Mouse (Mus musculus): ENCODE results near the gene Ptpdc1.

Ptpdc1 gene

DNA sequence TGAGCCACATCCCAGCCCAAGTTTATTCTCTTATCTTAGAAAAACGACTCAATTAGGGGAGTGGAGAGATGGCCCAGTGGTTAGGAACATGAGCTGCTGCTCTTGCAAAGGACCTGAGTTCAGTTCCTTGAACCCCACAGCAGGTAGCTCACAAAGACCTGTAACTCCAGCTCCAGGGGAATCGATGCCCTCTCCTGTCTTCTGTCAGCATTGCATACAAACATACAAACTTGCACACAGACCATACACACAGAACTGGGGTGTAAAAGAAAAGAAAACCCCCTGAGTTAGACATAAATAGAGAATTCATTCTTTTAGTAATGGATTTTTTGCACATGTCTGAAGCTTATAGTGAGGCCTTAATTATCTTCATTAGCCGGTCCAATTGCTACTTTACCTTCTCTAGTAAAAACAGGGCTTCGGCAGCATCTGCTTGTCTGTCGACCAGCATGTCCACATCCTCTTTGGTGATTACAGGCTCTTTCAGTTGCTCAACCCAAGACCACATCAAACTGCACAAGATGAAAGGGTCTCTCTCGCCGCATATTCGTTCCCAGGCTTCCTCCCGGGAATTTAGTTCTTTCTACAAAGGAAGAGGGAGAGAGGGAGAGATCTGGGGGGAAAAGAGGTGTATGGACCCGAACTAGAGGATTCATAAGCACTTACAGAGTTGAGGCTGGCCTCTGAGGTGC, 42.6 kb downstream of the Ptpdc1 start:
- no peak for DNase-seq

DNA sequence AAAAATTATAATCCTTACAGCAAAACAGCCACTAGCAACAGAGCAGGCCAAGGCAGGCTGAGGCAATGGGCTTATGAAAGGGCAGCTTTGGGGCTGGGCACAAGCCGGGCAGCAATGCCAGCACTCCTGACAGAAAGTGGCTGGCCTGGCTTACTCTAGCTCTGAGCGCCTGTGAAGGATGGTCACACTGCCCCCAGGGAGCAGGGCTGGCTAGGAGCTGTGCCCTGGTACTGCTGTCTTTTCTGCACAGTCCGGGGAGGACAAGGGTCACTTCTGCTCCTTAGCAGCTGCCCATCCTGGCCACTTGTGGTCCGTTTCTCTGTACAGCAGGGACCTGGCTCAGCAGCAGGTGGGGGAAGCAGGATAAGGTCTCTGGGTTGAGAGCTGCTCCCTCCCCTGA, 46.8 kb downstream of the Ptpdc1 start:
- DNase-seq: peak; percentile 82

DNA sequence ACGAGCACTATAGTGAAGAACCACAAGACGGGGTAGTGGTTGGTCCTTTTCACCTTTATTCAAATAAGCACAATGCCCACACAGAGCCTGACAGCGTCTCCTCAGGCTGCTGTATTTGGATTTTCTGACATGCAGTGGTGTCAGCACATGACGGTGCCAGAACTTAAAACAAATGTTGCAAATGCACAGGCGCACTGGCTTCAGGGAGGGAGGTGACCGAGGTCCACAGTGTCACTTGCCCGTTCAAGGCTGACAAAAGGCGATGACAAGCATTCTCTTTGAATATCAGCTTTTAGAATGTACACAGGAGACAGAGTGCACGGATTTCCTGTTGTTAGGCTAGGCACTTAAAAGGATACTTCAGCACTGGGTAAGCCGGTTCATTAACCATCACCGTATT, 47.6 kb downstream of the Ptpdc1 start:
- no peak for DNase-seq

DNA sequence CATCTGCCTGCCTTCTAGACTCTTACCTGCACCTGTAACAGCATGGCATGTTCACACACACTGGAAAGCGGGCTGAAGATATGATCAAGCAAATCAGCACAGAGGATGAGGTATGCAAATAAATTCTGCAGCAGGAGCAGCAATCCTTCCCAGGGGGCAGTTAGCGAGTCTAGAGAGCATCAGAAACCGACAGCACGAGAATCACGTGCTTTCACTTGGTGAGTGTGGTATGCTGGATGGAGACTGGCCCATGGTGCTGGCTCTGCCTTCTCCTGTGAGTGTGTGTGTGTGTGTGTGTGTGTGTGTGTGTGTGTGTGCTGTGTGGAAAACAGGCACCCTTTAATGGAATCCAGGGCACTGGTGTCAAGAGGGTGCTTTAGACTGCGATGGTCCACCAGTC, 48.5 kb downstream of the Ptpdc1 start:
- DNase-seq: no peak

DNA sequence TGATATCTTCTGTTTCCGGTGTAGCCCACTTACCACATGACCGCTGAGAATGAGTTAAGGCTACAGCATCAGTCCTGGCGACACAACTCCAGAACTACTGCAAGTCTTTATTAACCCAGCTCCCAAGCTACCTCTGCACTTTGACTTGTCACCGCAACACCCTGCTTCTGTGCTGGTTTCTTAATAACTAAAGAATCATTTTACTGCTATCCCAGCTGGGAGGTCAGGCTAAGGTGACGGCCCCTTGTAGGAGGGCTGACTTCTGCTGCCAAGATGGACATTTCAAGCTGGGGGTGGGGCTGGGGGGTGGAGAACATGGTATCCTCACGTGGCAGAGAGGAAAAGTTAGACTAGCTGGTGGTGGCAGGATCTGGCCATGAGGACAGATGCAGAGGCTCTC, 50.7 kb downstream of the Ptpdc1 start:
- DNase-seq: peak; percentile 91

DNA sequence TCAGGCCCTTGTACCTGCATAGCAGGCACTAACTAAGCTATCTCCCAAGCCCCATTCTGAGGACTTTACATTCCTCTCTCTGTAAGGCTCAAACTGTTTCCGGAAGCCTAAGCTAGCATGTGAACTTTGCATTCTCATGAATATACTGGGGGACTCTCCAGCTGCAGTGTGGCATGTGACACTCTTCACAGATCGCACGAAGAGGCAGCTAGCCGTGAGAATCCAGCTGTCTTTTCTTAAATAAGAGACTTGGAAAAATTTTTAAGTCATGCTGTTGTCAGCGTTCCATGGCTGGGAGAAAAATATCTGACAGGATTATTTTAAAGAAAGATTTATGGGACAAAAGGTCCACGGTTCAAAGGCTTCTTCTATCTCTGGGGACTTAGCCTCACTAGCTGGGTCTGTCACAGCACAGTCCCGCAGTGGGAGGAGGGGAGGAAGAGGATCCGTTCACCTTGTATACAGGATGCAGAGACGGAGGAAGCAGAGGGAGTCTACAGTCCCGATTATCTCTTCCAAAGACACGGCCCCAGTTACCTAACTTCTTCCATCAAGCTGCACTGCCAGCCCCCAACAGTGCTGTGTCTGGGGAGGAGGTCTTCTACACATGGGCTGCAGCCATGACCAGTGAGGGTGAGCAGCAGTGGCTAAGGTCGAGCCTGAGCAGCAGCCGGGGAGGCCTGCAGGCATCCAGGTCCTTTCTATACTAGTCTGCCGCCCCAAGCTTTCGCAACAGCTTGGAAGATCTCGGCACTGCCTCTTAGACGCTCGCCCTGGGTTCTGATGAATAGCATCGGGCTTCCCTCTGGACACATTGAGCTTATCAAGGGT, 51.7 kb downstream of the Ptpdc1 start:
- peak; percentile 47 for DNase-seq

DNA sequence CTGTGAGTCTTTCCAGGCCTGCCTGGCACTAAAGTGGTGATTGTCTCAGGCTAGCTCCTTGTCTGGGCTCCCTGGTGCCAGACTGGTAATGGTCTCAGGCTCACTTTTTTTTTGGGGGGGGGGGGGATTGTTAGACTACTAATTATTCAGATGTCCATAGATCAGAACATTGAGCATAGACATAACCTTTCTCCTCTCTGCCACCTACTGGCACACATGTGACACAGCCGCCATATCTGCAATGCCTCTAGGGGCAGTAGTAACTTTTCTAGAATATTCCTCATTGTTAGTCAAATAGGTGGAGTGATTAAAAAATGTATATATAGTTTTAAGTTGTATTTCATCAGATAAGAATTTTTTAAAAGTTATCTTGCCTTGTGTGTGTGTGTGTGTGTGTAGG, 53.3 kb downstream of the Ptpdc1 start:
- DNase-seq: peak; percentile 78

DNA sequence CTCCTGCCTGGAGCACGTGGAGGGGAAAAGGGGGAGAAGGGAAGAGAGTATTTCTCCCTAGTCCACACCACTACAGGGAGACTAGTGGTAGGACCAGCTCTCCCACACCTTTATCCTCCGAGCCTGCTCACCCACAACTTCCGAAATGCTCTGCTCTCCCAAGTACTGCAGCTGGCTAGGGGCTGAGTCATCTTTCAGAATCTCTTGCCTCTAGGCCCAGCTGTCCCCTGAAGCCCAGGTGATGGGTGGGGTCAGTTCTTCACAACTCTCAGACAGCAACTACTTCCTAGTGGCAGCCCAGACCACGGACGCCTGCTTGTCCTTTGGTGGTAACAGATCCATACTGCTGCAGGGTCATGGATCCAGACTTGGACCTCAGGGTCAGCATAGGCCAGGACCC, 54.2 kb downstream of the Ptpdc1 start:
- no peak for DNase-seq

DNA sequence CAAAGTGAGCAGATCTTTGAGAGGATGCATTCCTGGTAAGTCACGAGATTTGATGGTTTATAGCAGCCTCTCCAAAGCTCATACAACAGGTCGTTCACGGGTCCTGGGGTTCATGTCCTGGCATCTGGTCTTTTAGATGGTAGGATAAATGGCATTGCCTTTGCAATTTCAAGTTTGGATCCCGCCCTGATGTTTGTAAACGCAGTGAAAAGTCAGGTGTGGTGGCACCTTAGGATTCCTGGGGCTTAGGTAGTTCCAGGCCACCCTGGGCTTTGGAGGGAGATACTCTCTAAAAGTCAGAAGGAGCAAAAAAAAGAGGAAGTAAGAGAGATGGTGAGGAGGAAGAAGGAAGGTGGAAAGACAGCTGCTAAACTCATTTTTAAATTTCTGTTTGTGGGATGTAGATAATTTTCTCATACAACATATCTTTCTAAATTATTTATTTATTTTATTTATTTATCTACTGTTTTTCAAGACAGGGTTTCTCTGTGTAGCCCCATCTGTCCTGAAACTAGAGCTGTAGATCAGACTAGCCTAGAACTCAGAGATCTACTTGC, 55.8 kb downstream of the Ptpdc1 start:
- no peak for DNase-seq

DNA sequence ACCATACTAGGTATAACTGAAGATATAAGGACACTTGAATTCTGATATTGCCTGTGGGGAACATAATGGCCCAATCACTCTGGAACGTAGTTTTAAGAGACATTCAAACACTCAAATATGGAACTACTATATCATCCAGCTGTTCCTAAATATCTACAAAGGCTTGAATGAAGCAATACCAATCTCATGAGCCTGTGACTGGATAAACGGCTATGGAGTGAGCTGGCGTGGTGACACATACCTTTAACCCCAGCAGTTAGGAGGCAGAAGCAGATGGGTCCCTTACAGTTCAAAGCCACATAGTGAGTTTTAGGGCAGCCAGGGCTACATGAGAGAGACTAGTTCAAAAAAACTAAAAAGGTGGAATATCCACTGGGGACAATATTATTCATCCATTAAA, 57.8 kb downstream of the Ptpdc1 start:
- DNase-seq: no peak

DNA sequence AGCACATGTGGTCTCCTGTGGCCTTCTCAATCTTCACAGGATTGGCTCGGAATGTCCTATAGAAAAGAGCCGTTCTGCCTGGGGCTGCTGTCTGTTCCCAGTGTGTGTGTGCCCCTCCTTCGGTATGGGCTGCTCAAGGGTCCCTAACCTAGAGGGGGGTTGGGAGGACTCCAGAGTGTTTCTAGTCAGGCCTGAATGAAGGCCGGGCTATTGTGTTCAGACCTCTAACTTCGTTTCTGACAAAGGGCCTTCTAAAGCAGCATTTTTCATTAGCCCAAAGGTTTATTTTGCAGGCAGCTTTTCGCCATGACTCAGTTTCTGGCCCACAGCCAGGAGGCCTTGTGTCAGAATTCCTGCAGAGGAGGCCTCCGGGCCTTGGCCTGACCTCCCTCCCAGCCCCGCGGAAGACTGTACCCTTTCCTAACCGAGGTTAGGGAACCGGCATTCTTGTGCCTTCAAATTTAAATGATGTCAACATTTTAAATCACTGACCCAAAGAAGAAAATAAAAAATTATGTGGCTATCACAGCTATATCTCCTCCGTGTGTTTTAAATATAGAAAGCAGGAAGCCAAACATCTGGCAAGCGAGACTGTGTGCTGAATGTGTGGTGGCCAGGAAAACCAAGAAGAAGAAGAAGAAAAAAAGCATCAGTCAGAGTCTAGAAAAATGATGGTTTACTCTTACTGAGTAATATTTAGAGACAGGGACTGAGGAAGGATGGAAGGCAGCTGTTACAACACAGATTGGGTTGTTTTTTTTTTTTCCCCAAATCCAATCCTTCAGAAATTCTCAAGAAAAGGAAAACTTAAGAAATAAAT, 59.1 kb downstream of the Ptpdc1 start:
- DNase-seq: peak; percentile 94

DNA sequence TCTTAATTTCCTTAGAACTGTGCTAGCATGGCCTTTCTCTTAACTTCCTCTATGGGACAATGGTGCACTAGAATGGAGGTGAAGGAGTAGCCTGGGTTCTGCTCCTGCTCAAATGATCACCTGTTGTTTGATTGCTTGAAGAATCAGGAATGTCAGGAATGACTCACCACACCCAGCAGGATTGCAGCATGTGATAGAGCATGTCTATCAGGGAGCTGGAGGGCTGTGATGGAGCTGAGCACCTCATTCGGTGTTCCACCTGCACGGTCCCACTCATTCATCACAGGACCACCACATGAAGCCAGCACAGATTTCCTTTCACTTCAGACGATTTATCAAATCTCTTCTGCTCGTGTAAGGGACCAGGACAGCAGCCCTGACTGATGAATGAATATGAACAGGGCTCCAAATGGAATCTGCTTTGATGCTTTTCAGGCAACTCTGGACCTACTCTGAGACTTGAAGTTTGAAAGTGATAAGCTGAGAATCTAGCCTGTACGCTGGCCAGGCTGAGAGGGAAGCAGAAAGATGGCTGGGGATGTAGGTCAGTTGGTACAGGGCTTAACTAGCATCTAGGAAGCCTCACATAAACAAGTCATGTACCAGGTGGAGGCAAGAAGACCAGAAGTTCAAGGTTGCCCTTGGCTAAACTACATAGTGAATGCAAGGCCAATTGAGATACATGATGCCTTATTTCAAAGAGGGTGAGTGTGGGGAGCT, 60.4 kb downstream of the Ptpdc1 start:
- no peak for DNase-seq

DNA sequence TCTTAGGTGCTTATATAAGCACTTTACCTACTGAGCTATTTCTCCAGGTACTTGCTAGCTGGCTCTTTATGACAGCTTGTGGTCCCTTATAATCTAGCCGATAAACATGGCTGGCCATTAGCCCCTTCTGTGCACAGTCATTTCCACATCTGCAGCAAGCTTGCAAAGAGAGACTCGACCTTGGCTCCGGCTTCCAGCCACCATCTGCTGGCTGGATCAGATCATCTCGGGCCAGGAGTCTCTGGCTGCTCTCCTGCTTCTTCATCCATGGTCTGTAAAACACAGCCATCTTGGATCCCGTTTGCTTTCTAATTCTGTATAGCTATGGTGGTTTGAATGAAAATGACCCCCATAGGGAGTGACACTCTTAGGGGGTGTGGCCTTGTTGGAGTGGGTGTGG, 63.1 kb downstream of the Ptpdc1 start:
- no peak for DNase-seq

DNA sequence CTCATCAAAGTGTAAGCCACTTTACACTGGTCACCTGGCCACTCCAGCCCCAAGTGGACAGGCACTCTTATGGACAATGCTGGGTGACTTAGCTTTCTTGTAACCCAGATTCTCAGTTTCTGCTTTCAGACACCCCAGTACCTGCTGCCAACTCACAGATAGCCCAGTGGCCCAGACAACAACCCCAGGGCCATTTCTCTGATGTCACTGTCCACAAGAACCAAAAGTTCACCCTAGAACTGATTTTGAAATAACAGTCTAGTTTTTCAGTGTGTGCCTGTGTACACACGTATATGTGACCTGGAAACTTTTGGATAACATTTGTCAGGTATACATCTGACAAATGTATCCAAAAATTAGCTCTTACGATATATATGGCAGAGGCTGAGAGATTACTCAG, 64.0 kb downstream of the Ptpdc1 start:
- no peak for DNase-seq

DNA sequence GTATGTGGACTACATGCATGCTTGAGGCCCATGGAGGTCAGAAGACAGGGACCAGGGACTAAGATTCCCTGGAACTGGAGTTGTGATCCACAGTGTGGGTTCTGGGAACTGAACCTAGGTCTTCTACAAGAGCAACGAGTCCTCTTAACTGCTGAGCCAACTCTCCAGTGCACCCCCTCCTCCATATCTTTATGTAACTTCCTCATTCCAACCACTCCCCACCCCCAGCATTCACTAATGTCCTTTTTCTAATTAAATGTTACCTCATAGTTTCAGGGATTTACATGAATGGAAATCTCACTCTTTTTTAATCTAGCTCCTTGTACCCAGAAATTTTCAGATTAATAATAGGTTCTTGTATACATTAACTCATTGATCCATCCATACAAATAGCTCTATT, 69.5 kb downstream of the Ptpdc1 start:
- no peak for DNase-seq

DNA sequence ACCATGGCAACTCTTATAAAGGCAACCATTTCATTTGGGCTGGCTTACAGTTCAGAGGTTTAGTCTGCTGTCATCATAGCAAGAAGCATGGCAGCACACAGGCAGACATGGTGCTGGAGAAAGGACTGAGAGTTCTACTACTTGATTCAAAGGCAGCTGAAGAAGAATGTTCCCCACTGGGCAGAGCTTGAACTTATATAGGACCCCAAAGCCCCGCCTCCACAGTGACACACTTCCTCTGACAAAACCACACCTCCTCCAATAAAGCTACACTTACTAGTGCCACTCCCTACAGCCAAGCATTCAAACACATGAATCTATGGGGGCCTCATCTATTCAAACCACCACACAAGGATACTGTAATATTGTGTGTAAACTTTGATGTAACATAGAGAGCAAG, 70.9 kb downstream of the Ptpdc1 start:
- DNase-seq: no peak

DNA sequence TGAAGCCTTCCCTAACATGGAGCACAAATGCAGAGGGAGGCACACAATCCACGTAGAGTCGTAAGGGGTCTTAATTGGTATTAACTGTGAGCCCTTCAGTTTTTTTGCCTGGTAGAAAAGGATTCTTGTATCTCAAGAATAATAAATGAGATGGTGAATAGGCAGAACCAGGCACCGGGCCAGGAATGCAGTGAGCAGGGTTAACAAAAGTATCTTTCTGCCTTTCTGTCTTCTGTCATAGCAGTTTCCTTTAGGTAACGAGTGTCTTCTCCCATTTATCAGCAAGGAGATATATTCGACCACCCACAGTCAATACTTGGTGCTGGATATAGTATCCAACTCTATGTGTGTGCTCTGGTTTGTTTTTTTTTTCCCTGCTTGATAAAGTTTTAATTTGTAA, 72.0 kb downstream of the Ptpdc1 start:
- DNase-seq: no peak

DNA sequence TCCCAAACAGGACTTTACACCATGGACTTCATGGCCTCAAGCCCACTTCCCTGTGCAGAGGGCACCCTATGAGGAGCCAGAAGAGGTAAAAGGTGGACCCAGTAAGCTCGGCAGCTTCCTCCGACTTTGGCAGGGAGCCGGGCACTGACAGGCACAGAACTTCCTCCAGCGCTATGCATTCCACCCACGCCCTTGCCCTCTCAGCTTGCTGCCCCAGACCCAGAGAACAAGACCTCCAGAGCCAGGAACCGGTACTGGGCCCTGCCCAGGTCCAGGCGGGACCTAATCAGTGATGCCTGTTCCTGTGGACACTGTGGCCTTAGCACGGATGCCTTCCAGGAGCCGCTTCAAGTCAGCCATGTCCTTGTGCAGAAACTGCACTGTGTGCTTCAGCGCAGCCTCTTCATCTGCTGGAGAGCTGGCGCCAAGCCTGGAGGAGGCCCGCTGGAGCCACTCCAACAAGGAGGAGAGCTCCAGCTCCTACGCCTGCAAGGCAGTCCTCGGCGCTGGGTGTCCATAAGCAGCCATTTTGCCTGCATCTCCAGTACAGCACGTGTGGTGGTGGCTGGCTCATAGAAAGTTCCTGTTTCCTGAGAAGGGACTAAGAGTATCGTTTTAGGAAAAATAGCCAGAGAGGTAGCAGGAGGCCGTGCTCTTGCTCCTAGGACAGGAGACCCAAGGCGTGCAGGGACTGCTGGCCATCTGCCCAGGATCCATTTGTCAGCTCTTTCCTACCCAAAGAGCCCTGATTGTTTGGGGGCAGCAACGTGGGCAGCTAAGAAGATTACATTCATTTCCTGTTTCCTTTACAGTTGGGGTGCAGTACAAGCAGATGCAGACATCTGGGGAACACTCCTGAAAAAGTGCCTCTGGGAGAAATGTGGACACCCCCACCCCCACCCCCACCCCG, 73.0 kb downstream of the Ptpdc1 start:
- peak; percentile 95 for DNase-seq

DNA sequence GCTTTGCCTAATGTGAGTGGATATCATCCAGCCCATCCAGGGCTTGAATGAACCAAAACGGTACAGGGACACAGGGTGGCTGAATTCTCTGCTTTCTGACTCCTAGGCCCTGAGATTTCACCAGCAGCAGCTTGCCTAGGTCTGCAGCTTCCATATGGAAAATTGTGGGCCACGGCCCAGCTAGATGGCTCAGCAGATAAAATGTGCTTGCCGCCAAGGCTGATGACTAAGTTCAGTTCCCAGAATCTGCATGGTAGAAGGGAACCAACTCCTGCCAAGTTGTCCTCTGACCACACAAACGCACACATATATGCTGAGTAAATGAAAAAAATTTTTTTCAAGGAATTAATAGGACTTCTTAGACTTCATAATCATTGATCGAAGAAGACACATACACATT, 77.2 kb downstream of the Ptpdc1 start:
- no peak for DNase-seq

DNA sequence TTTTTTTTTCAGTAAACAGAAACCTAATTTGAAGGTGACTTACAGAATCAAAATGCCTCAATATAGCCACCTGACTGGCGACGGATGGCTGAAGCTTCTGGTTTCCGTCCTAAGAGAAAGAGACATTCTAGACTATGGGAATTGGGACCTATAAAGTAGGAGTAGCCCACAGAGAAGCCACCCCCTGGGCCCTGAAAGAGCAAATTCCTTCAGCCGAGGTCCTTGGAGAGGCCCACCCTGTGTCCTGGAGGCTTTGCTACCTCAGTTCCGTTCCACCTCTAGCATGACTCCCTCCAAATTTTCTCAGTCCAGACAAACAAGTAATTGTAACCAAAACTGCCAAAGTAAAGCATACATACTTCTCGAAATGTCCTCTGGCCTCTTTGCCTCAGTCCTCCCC, 77.8 kb downstream of the Ptpdc1 start:
- no peak for DNase-seq

DNA sequence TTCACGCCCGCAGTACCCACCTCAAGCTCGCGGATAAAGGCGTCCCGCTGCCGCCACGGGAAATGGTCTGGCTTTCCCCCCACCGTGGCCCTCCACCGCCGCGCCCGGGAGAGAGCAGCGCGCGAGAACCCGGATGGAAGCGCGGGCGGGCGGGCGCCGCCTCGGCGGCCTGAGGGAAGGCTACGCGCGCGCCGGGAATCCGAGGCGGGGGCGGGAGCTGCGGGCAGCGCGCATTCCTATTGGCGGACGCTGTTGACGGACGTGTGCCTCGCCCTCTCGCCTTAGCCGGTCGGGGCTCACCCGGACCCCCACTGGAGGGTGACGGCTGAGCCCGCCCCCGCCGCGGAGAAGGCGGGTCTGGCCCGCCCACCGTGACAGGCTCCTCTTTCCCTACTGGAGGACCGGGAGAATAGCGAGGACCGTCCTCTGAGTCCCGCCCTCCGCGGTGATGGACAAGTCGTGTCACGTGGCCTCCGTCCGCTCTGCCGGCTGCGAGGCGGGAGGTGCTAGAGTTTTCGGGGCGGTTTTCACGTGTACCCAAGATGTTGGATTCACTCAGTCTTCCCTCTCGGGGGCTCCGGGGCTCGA, 79.0 kb downstream of the Ptpdc1 start:
- peak; percentile 100 for DNase-seq
